In genomic region chr8:95348811-95349630, GRCm38 (mm10) we compare ENCODE assay signal across 10 mouse cellular contexts. TPM values are rescaled to one million over a fixed set of nuclear protein-coding genes. Genes with fewer than 3 reads are reported as not detected.
DNase-seq lines count a peak whose midpoint lies in the region; ATAC-seq and TF ChIP-seq lines count a peak whose summit lies in the region.
"Had no signal": no experiment of that assay in that cellular context is flagged by ENCODE, and none has a peak within 500 bp of the region (broad histone marks: within the 10 kb centered on the region; RNA-seq: fewer than 3 reads in every experiment).

No protein-coding gene starts in this region.

- TF ChIP-seq CTCF in lung, embryonic 14.5 days (IDR thresholded peaks at IDR 0.05; ENCODE audit: low read depth), result peak; percentile 16; the same call in 1 of the 2 replicates

- peaks cover 9% of the 10 kb centered on the region; the same call in 1 of the 2 replicates for H3K27me3 ChIP-seq in lung, embryonic 14.5 days (ENCODE audit: insufficient read depth, low read length)

- H3K36me3 ChIP-seq in lung, embryonic 14.5 days (ENCODE audit: insufficient read depth), result peaks cover 6% of the 10 kb centered on the region

- peak; percentile 74 for ATAC-seq in inflammation-experienced regulatory T-cells, adult 6 months
- no peak for ATAC-seq in lung, embryonic 14.5 days (ENCODE audit: insufficient read depth)

- H3K4me3 ChIP-seq in lung, embryonic 14.5 days (ENCODE audit: low read depth, low read length), result no peak overlapping the region

- H3K4me1 ChIP-seq in lung, embryonic 14.5 days (ENCODE audit: insufficient read depth), result peaks cover 11% of the 10 kb centered on the region

- no peak overlapping the region for H3K27ac ChIP-seq in lung, embryonic 14.5 days (ENCODE audit: low read depth)

- WGBS in lung, embryonic 14.5 days, result 36% methylated on average over 19 of the region's 19 CpGs

- H3K9me3 ChIP-seq in lung, embryonic 14.5 days (ENCODE audit: low read depth, low read length), result no peaks in the 10 kb centered on the region

- peak; percentile 81 for DNase-seq in layer of hippocampus, adult 11-12 months (ENCODE audit: low spot score)
- no peak for DNase-seq in layer of hippocampus, adult 9-10 months (ENCODE audit: low spot score)
- DNase-seq in adrenal gland, postnatal 36 days, result peak; percentile 71 to 76
- DNase-seq in frontal cortex, postnatal 36 days (ENCODE audit: low spot score in 2 of 2), result peak; percentile 72 to 85
- peak; percentile 72 for DNase-seq in lung, embryonic 14.5 days
- DNase-seq in skeletal muscle tissue, adult 2 months (ENCODE audit: low read depth, low spot score), result peak; percentile 67
- DNase-seq in thymus, postnatal 10 days (ENCODE audit: low spot score in 2 of 2), result no peak

- no peak overlapping the region for H3K9ac ChIP-seq in lung, embryonic 14.5 days

- H3K4me2 ChIP-seq in lung, embryonic 14.5 days, result peak overlapping the region; percentile 26; the same call in 1 of the 2 replicates

RNA-seq across cellular contexts. Expression of gene Mmp15, which starts 3.0 kb away (rescaled TPM):
- 10 to 100 TPM in 1 of 2 experiments, 1 to 10 TPM in 1; 6.3 to 10.4 TPM for total RNA-seq in adrenal gland, postnatal 36 days (2021)
- polyA plus RNA-seq in inflammation-experienced regulatory T-cells, adult 6 months (2017; shearing (Covaris generic)), result 1 to 10 TPM in 1 of 3 experiments, under 1 TPM in 2; 0.53 to 1.3 (median 0.63) TPM
- polyA plus RNA-seq in lung, embryonic 14.5 days (2014; fragmentation: Nextera tagmentation; extraction: Ambion mirVana), result 22.5 and 25.6 TPM in 2 replicates

RNA-seq across cellular contexts. Expression of gene Usb1, which starts 16.9 kb away (rescaled TPM):
- 10 to 100 TPM; 18.4 to 18.8 TPM for total RNA-seq in adrenal gland, postnatal 36 days (2021)
- polyA plus RNA-seq in inflammation-experienced regulatory T-cells, adult 6 months (2017; shearing (Covaris generic)), result 10 to 100 TPM; 59.7 to 62.9 (median 59.7) TPM
- polyA plus RNA-seq in lung, embryonic 14.5 days (2014; fragmentation: Nextera tagmentation; extraction: Ambion mirVana), result 32.1 and 34.0 TPM in 2 replicates

RNA-seq across cellular contexts. Expression of gene Zfp319, which starts 17.3 kb away (rescaled TPM):
- total RNA-seq in adrenal gland, postnatal 36 days (2021), result 10 to 100 TPM in 1 of 2 experiments, 1 to 10 TPM in 1; 9.2 to 10.8 TPM
- 1 to 10 TPM; 3.1 to 4.2 (median 3.6) TPM for polyA plus RNA-seq in inflammation-experienced regulatory T-cells, adult 6 months (2017; shearing (Covaris generic))
- 9.2 and 10.9 TPM in 2 replicates for polyA plus RNA-seq in lung, embryonic 14.5 days (2014; fragmentation: Nextera tagmentation; extraction: Ambion mirVana)

RNA-seq across cellular contexts. Expression of gene Tepp, which starts 38.7 kb away (rescaled TPM):
- total RNA-seq in adrenal gland, postnatal 36 days (2021), result under 1 TPM in 1 of 2 experiments, not detected in 1; 0.82 TPM
- not detected for polyA plus RNA-seq in inflammation-experienced regulatory T-cells, adult 6 months (2017; shearing (Covaris generic))
- 0.37 and 0.53 TPM in 2 replicates for polyA plus RNA-seq in lung, embryonic 14.5 days (2014; fragmentation: Nextera tagmentation; extraction: Ambion mirVana)
- total RNA-seq: left cerebral cortex, adult 8-10 months had no signal
- polyA plus RNA-seq: stomach, embryonic 14.5 days had no signal

RNA-seq across cellular contexts. Expression of gene Cngb1, which starts 42.6 kb away (rescaled TPM):
- under 1 TPM; 0.23 to 0.86 TPM for total RNA-seq in adrenal gland, postnatal 36 days (2021)
- polyA plus RNA-seq in inflammation-experienced regulatory T-cells, adult 6 months (2017; shearing (Covaris generic)), result under 1 TPM in 1 of 3 experiments, not detected in 2; 0.32 TPM
- 0.28 and 0.69 TPM in 2 replicates for polyA plus RNA-seq in lung, embryonic 14.5 days (2014; fragmentation: Nextera tagmentation; extraction: Ambion mirVana)

Comparison
In these comparisons a context has a peak if more than half of its experiments do, and no peak if none do; other contexts are left out.
1. DNase-seq: peak in layer of hippocampus, adult 11-12 months (single experiment), adrenal gland, postnatal 36 days (2 of 2), frontal cortex, postnatal 36 days (2 of 2), lung, embryonic 14.5 days (single experiment) and skeletal muscle tissue, adult 2 months (single experiment); none in layer of hippocampus, adult 9-10 months (single experiment) and thymus, postnatal 10 days (0 of 2).
2. RNA of gene Mmp15, which starts 3.0 kb away (polyA plus RNA-seq): 22.5 to 25.6 TPM in lung, embryonic 14.5 days; 0.53 to 1.3 TPM in inflammation-experienced regulatory T-cells, adult 6 months; every median in the first group is over 10 times any median in the second.